In genomic region chr11:59941391-59941790, GRCm38 (mm10) we compare ENCODE assay signal across 9 mouse cellular contexts. TPM values are rescaled to one million over a fixed set of nuclear protein-coding genes. Genes with fewer than 3 reads are reported as not detected.
A peak's percentile ranks its signal among the peaks of the same experiment; 100 is the strongest.
DNase-seq lines count a peak whose midpoint lies in the region; ATAC-seq and TF ChIP-seq lines count a peak whose summit lies in the region.
"Had no signal": no experiment of that assay in that cellular context is flagged by ENCODE, and none has a peak within 500 bp of the region (broad histone marks: within the 10 kb centered on the region; RNA-seq: fewer than 3 reads in every experiment).

No protein-coding gene starts in this region.

- TF ChIP-seq POLR2A in lung, adult 2 months (IDR thresholded peaks at IDR 0.05; ENCODE audit: borderline replicate concordance, extremely low read depth, low read depth, low read length), result no peak

- peak overlapping the region; percentile 16; the same call in 1 of the 2 replicates for H3K9ac ChIP-seq in liver, embryonic 13.5 days
- H3K9ac ChIP-seq in midbrain, embryonic 15.5 days, result no peak overlapping the region
- H3K9ac ChIP-seq: heart, embryonic 13.5 days had no signal

- H3K27me3 ChIP-seq in liver, embryonic 13.5 days, result no peaks in the 10 kb centered on the region
- H3K27me3 ChIP-seq in heart, embryonic 10.5 days (ENCODE audit: insufficient read depth, poor library complexity, severe bottlenecking), result no peaks in the 10 kb centered on the region; the same call in 1 of the 2 replicates
- H3K27me3 ChIP-seq in midbrain, embryonic 15.5 days (replicated peaks), result no peaks in the 10 kb centered on the region
- H3K27me3 ChIP-seq: heart, embryonic 13.5 days had no signal

- WGBS in lung, adult 2 months, result 7% methylated on average over 3 of the region's 3 CpGs
- WGBS in liver, embryonic 13.5 days (ENCODE audit: insufficient replicate concordance), result 3% methylated on average over 3 of the region's 3 CpGs
- 24% methylated on average over 3 of the region's 3 CpGs for WGBS in heart, embryonic 10.5 days
- 7% methylated on average over 3 of the region's 3 CpGs for WGBS in midbrain, embryonic 15.5 days

- no peaks in the 10 kb centered on the region for H3K9me3 ChIP-seq in liver, embryonic 13.5 days (replicated peaks)
- no peaks in the 10 kb centered on the region for H3K9me3 ChIP-seq in heart, embryonic 10.5 days
- H3K9me3 ChIP-seq in midbrain, embryonic 15.5 days, result no peaks in the 10 kb centered on the region
- H3K9me3 ChIP-seq: heart, embryonic 13.5 days had no signal

- no peak for TF ChIP-seq CTCF in lung, adult 2 months (IDR thresholded peaks at IDR 0.05; ENCODE audit: insufficient read depth, low read length)

- no peaks in the 10 kb centered on the region for H3K36me3 ChIP-seq in liver, embryonic 13.5 days
- H3K36me3 ChIP-seq in heart, embryonic 10.5 days, result no peaks in the 10 kb centered on the region
- H3K36me3 ChIP-seq in midbrain, embryonic 15.5 days (replicated peaks), result no peaks in the 10 kb centered on the region
- H3K36me3 ChIP-seq: heart, embryonic 13.5 days had no signal

- H3K4me3 ChIP-seq in lung, adult 2 months (replicated peaks; ENCODE audit: extremely low read depth, low read depth, low read length), result no peak overlapping the region
- H3K4me3 ChIP-seq in brown adipose tissue, adult 24 weeks (ENCODE audit: insufficient read depth, low read depth, low read length), result no peak overlapping the region
- H3K4me3 ChIP-seq in liver, embryonic 13.5 days (replicated peaks), result no peak overlapping the region
- no peak overlapping the region for H3K4me3 ChIP-seq in heart, embryonic 10.5 days
- no peak overlapping the region for H3K4me3 ChIP-seq in midbrain, embryonic 15.5 days
- H3K4me3 ChIP-seq: heart, embryonic 13.5 days had no signal

- ATAC-seq in liver, embryonic 13.5 days (ENCODE audit: low read depth), result peak; percentile 86
- ATAC-seq in midbrain, embryonic 15.5 days (replicated peaks), result no peak

- peak overlapping the region; percentile 31 for H3K4me2 ChIP-seq in liver, embryonic 13.5 days
- no peak overlapping the region for H3K4me2 ChIP-seq in midbrain, embryonic 15.5 days
- H3K4me2 ChIP-seq: heart, embryonic 13.5 days had no signal

- peak overlapping the region; percentile 88 for H3K27ac ChIP-seq in brown adipose tissue, adult 24 weeks (replicated peaks; ENCODE audit: low read depth, low read length)
- H3K27ac ChIP-seq in liver, embryonic 13.5 days, result peak overlapping the region; percentile 67
- no peak overlapping the region for H3K27ac ChIP-seq in heart, embryonic 10.5 days
- no peak overlapping the region for H3K27ac ChIP-seq in midbrain, embryonic 15.5 days
- H3K27ac ChIP-seq: heart, embryonic 13.5 days had no signal

- H3K4me1 ChIP-seq in lung, adult 2 months (ENCODE audit: control insufficient read depth, insufficient read depth, low read length), result no peaks in the 10 kb centered on the region
- H3K4me1 ChIP-seq in brown adipose tissue, adult 24 weeks (ENCODE audit: control insufficient read depth, insufficient read depth, insufficient read length, low read length), result peaks cover 15% of the 10 kb centered on the region; the same call in 1 of the 2 replicates
- H3K4me1 ChIP-seq in liver, embryonic 13.5 days (replicated peaks), result peaks cover 27% of the 10 kb centered on the region
- peaks cover 22% of the 10 kb centered on the region; the same call in 1 of the 2 replicates for H3K4me1 ChIP-seq in heart, embryonic 10.5 days
- H3K4me1 ChIP-seq in midbrain, embryonic 15.5 days, result no peaks in the 10 kb centered on the region

- peak; percentile 32 to 64 for DNase-seq in lung, adult 18-20 months
- no peak for DNase-seq in lung, adult 2 months
- DNase-seq in liver, embryonic 13.5 days, result peak; percentile 22
- DNase-seq in testis, postnatal 10 days (ENCODE audit: low spot score), result peak; percentile 46
- DNase-seq in heart, embryonic 10.5 days (ENCODE audit: low spot score), result no peak
- no peak for DNase-seq in right cerebral cortex, postnatal 10 days (ENCODE audit: low spot score in 2 of 2)

RNA-seq across cellular contexts. Expression of gene Med9, which starts 6.6 kb away (rescaled TPM):
- polyA plus RNA-seq in lung, adult 2 months (2012; rRNA removed), result 21.2 and 21.5 TPM in 2 replicates
- 18.2 and 21.6 TPM in 2 replicates for polyA plus RNA-seq in brown adipose tissue, adult 24 weeks (2012; ENCODE audit: insufficient read depth, insufficient read length, missing spikeins)
- 26.2 and 26.8 TPM in 2 replicates for polyA plus RNA-seq in liver, embryonic 13.5 days (2015; fragmentation: Nextera tagmentation; extraction: Ambion mirVana)
- polyA plus RNA-seq in heart, embryonic 10.5 days (2016; fragmentation: Nextera tagmentation; extraction: Ambion mirVana), result 51.8 and 55.6 TPM in 2 replicates
- 32.4 and 33.7 TPM in 2 replicates for polyA plus RNA-seq in midbrain, embryonic 15.5 days (2015; fragmentation: Nextera tagmentation; extraction: Ambion mirVana)

RNA-seq across cellular contexts. Expression of gene Rasd1, which starts 23.4 kb away (rescaled TPM):
- 3.0 and 4.3 TPM in 2 replicates for polyA plus RNA-seq in lung, adult 2 months (2012; rRNA removed)
- 38.5 and 46.6 TPM in 2 replicates for polyA plus RNA-seq in brown adipose tissue, adult 24 weeks (2012; ENCODE audit: insufficient read depth, insufficient read length, missing spikeins)
- 1.0 and 1.2 TPM in 2 replicates for polyA plus RNA-seq in liver, embryonic 13.5 days (2015; fragmentation: Nextera tagmentation; extraction: Ambion mirVana)
- polyA plus RNA-seq in heart, embryonic 10.5 days (2016; fragmentation: Nextera tagmentation; extraction: Ambion mirVana), result 12.2 and 17.4 TPM in 2 replicates
- polyA plus RNA-seq in midbrain, embryonic 15.5 days (2015; fragmentation: Nextera tagmentation; extraction: Ambion mirVana), result 1.2 and 1.6 TPM in 2 replicates

Comparison
In these comparisons a context has a peak if more than half of its experiments do, and no peak if none do; other contexts are left out.
1. DNase-seq: peak in lung, adult 18-20 months (2 of 2), liver, embryonic 13.5 days (single experiment) and testis, postnatal 10 days (single experiment); none in lung, adult 2 months (single experiment), heart, embryonic 10.5 days (single experiment) and right cerebral cortex, postnatal 10 days (0 of 2).
2. H3K27ac ChIP-seq: peak in brown adipose tissue, adult 24 weeks (single experiment) and liver, embryonic 13.5 days (single experiment); none in heart, embryonic 10.5 days (single experiment) and midbrain, embryonic 15.5 days (single experiment).